In the genomic region with DNA sequence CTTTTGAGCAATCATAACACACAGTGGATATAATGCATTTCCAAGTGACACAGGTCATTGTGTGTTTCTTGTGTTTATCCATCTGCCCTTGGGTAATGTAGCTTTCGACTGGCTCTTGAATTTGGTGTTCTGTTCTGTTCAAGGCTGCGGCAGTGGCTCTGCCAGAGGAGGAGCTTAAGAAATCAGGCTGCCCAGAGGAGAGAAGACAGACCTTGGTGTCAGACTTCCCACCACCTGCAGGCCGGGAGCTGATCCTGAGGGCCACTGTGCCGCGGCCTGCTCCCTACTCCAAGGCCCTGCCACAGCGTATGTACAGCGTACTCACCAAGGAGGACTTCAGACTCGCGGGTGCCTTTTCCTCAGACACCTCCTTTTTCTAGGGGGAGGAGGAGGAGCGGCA, we compare ENCODE assay signal across 9 mouse cellular contexts.
"Had no signal": no experiment of that assay in that cellular context is flagged by ENCODE, and none has a peak within 500 bp of the region (broad histone marks: within the 10 kb centered on the region; RNA-seq: fewer than 3 reads in every experiment).

No protein-coding gene starts in this region.

- ATAC-seq: liver, embryonic 12.5 days; midbrain, embryonic 15.5 days had no signal

- DNase-seq: kidney, adult 2 months; kidney, postnatal 14 days; lung, embryonic 14.5 days; lung, postnatal 10 days; lung, postnatal 4 days; right cerebral cortex, postnatal 14 days; thymus, postnatal 36 days had no signal
